Mouse (Mus musculus) liver, embryonic 13.5 days (tissue): ENCODE results near the gene Palmd. TPM values are rescaled to one million over a fixed set of nuclear protein-coding genes. Genes with fewer than 3 reads are reported as not detected.

ENCODE experiments used
- ATAC-seq: fragments of 200-750 bp; cut with Nextera tagmentation; 2 replicates; pipeline ENCODE4 v1.8.0; 2017; ENCODE audit warnings: low read depth, mild to moderate bottlenecking, moderate number of reproducible peaks, moderate library complexity
- DNase-seq: peaks from one replicate; pipeline ENCODE4 v3.0.0; 2022
- H3K27ac ChIP-seq: fragments of 300-500 bp; sonication (generic); 2 replicates; pipeline ENCODE4 v1.5.1; 2015; ENCODE audit warnings: moderate library complexity, mild to moderate bottlenecking, inconsistent platforms
- H3K27me3 ChIP-seq: fragments of 300-500 bp; sonication (generic); 2 replicates; pipeline ENCODE4 v1.6.1; 2015; ENCODE audit warnings: mild to moderate bottlenecking, inconsistent platforms
- H3K36me3 ChIP-seq: fragments of 300-500 bp; sonication (generic); 2 replicates; pipeline ENCODE4 v1.6.1; 2015; ENCODE audit warnings: mild to moderate bottlenecking, inconsistent platforms
- H3K4me1 ChIP-seq: fragments of 300-500 bp; sonication (generic); replicated peaks from 2 replicates; pipeline ENCODE4 v1.6.1; 2015; ENCODE audit warnings: inconsistent platforms
- H3K4me2 ChIP-seq: fragments of 300-500 bp; sonication (generic); 2 replicates; pipeline ENCODE4 v1.6.1; 2015; ENCODE audit warnings: inconsistent platforms, mild to moderate bottlenecking, moderate library complexity
- H3K4me3 ChIP-seq: fragments of 300-500 bp; sonication (generic); replicated peaks from 2 replicates; pipeline ENCODE4 v1.5.1; 2015; ENCODE audit warnings: mild to moderate bottlenecking, inconsistent platforms
- H3K9ac ChIP-seq: fragments of 300-500 bp; sonication (generic); 2 replicates; pipeline ENCODE4 v1.6.1; 2015; ENCODE audit warnings: mild to moderate bottlenecking, inconsistent platforms
- H3K9me3 ChIP-seq: fragments of 300-500 bp; sonication (generic); replicated peaks from 2 replicates; pipeline ENCODE4 v1.6.1; 2016; ENCODE audit warnings: inconsistent platforms
- WGBS: fragments of 180-500 bp; shearing (Covaris S2); methylation state at CpG from one replicate; pipeline ENCODE4 v1.1.7; 2015; ENCODE audit not compliant: insufficient replicate concordance; 5-methylcytosine and 5-hydroxymethylcytosine counted together
- polyA plus RNA-seq: library from polyadenylated mRNA; unstranded; fragments of >200 nt; fragmentation: Nextera tagmentation; extraction: Ambion mirVana; gene quantifications from 2 replicates; pipeline ENCODE4 v1.2.1, GENCODE M21; 2015

Palmd gene
- polyA plus RNA-seq, 1 experiment from 2014 or later: 3.2 TPM

- Histone ChIP-seq H3K9me3 (no peaks in the 10 kb centered on the region), H3K4me1 (0 out of 2 replicates have a peak, but pooled peaks cover 3% of the 10 kb centered on the region), H3K9ac (no peak overlapping the region), H3K4me2 (no peak overlapping the region), H3K4me3 (no peak overlapping the region), H3K36me3 (no peaks in the 10 kb centered on the region), H3K27ac (no peak overlapping the region), H3K27me3 (no peaks in the 10 kb centered on the region)
- DNase-seq (no peak), ATAC-seq (no peak)
- WGBS: 58% methylated on average over 6 of the region's 6 CpGs
Measured at GRCm38 (mm10) chr3:116955061-116955460, 13.7 kb downstream of the Palmd start.

- Histone ChIP-seq H3K36me3 (no peaks in the 10 kb centered on the region), H3K27me3 (no peaks in the 10 kb centered on the region), H3K9ac (no peak overlapping the region), H3K4me1 (0 out of 2 replicates have a peak, but pooled peaks cover 3% of the 10 kb centered on the region), H3K27ac (no peak overlapping the region), H3K4me2 (no peak overlapping the region), H3K9me3 (no peaks in the 10 kb centered on the region), H3K4me3 (no peak overlapping the region)
- no peak for ATAC-seq
- DNase-seq: no peak
- WGBS: 56% methylated on average over 6 of the region's 6 CpGs
Measured at GRCm38 (mm10) chr3:116953366-116953765, 15.4 kb downstream of the Palmd start.

GRCm38 (mm10) chr3:116952242-116952899 is 16.4 kb downstream of the Palmd start:
- Histone ChIP-seq H3K9me3 (no peaks in the 10 kb centered on the region), H3K9ac (no peak overlapping the region), H3K27ac (no peak overlapping the region), H3K4me2 (no peak overlapping the region), H3K4me1 (0 out of 2 replicates have a peak, but pooled peaks cover 3% of the 10 kb centered on the region), H3K4me3 (no peak overlapping the region), H3K27me3 (no peaks in the 10 kb centered on the region), H3K36me3 (no peaks in the 10 kb centered on the region)
- no peak for DNase-seq
- 64% methylated on average over 8 of the region's 8 CpGs for whole genome bisulfite sequencing
- ATAC-seq: no peak

- WGBS: 68% methylated on average over 3 of the region's 3 CpGs
Measured at GRCm38 (mm10) chr3:116951489-116951888, 17.3 kb downstream of the Palmd start.

GRCm38 (mm10) chr3:116950665-116951115 is 18.1 kb downstream of the Palmd start:
- no peak overlapping the region for H3K27ac ChIP-seq

More at GRCm38 (mm10) chr3:116951489-116951888, 17.3 kb downstream of the Palmd start:
- Histone ChIP-seq H3K4me3 (no peak overlapping the region), H3K27me3 (no peaks in the 10 kb centered on the region), H3K9me3 (no peaks in the 10 kb centered on the region), H3K4me2 (no peak overlapping the region), H3K4me1 (0 out of 2 replicates have a peak, but pooled peaks cover 3% of the 10 kb centered on the region), H3K9ac (no peak overlapping the region), H3K27ac (no peak overlapping the region), H3K36me3 (no peaks in the 10 kb centered on the region)
- no peak for ATAC-seq
- no peak for DNase-seq

GRCm38 (mm10) chr3:116946476-116946875 is 22.3 kb downstream of the Palmd start:
- DNase-seq (no peak), ATAC-seq (no peak)
- Histone ChIP-seq H3K4me3 (no peak overlapping the region), H3K4me2 (no peak overlapping the region), H3K9ac (no peak overlapping the region), H3K27ac (no peak overlapping the region), H3K27me3 (no peaks in the 10 kb centered on the region), H3K36me3 (no peaks in the 10 kb centered on the region), H3K4me1 (no peaks in the 10 kb centered on the region), H3K9me3 (no peaks in the 10 kb centered on the region)
- WGBS: 51% methylated on average over 4 of the region's 4 CpGs

More at GRCm38 (mm10) chr3:116950665-116951115, 18.1 kb downstream of the Palmd start:
- WGBS: 57% methylated on average over 6 of the region's 6 CpGs
- Histone ChIP-seq H3K27me3 (no peaks in the 10 kb centered on the region), H3K36me3 (no peaks in the 10 kb centered on the region), H3K9me3 (no peaks in the 10 kb centered on the region), H3K9ac (no peak overlapping the region), H3K4me3 (no peak overlapping the region), H3K4me2 (no peak overlapping the region), H3K4me1 (0 out of 2 replicates have a peak, but pooled peaks cover 3% of the 10 kb centered on the region)
- DNase-seq (no peak), ATAC-seq (no peak)

- Histone ChIP-seq H3K4me3 (no peak overlapping the region), H3K36me3 (no peaks in the 10 kb centered on the region), H3K27me3 (no peaks in the 10 kb centered on the region), H3K27ac (no peak overlapping the region), H3K9me3 (no peaks in the 10 kb centered on the region), H3K4me2 (no peak overlapping the region), H3K9ac (no peak overlapping the region), H3K4me1 (no peaks in the 10 kb centered on the region)
- WGBS: 59% methylated on average over 4 of the region's 4 CpGs
- ATAC-seq (no peak), DNase-seq (no peak)
Measured at GRCm38 (mm10) chr3:116943422-116943821, 25.4 kb downstream of the Palmd start.

- H3K27me3 ChIP-seq: no peaks in the 10 kb centered on the region
- ATAC-seq (no peak), DNase-seq (no peak)
- no peaks in the 10 kb centered on the region for H3K36me3 ChIP-seq
- H3K27ac ChIP-seq: no peak overlapping the region
- no peak overlapping the region for H3K9ac ChIP-seq
- H3K9me3 ChIP-seq: no peaks in the 10 kb centered on the region
- no peaks in the 10 kb centered on the region for H3K4me1 ChIP-seq
- H3K4me2 ChIP-seq: no peak overlapping the region
- no peak overlapping the region for H3K4me3 ChIP-seq
- WGBS: 59% methylated on average over 6 of the region's 6 CpGs
Measured at GRCm38 (mm10) chr3:116942751-116943150, 26.0 kb downstream of the Palmd start.

GRCm38 (mm10) chr3:116941559-116942117 is 27.1 kb downstream of the Palmd start:
- no peak overlapping the region for H3K4me2 ChIP-seq
- H3K4me3 ChIP-seq: no peak overlapping the region
- no peak overlapping the region for H3K9ac ChIP-seq
- 69% methylated on average over 1 of the region's 1 CpGs for WGBS
- no peaks in the 10 kb centered on the region for H3K27me3 ChIP-seq
- no peak overlapping the region for H3K27ac ChIP-seq
- H3K36me3 ChIP-seq: no peaks in the 10 kb centered on the region
- DNase-seq (no peak), ATAC-seq (0 out of 2 replicates have a peak, but pooled peaks have one; percentile 34)
- no peaks in the 10 kb centered on the region for H3K4me1 ChIP-seq
- H3K9me3 ChIP-seq: no peaks in the 10 kb centered on the region

GRCm38 (mm10) chr3:116940804-116941558 is 27.8 kb downstream of the Palmd start:
- no peak for DNase-seq

GRCm38 (mm10) chr3:116936934-116937691 is 31.7 kb downstream of the Palmd start:
- no peaks in the 10 kb centered on the region for H3K4me1 ChIP-seq
- no peak overlapping the region for H3K4me2 ChIP-seq
- no peaks in the 10 kb centered on the region for H3K36me3 ChIP-seq
- no peaks in the 10 kb centered on the region for H3K27me3 ChIP-seq
- ATAC-seq (no peak), DNase-seq (no peak)
- no peak overlapping the region for H3K27ac ChIP-seq
- no peak overlapping the region for H3K4me3 ChIP-seq
- 57% methylated on average over 4 of the region's 4 CpGs for WGBS
- H3K9me3 ChIP-seq: no peaks in the 10 kb centered on the region
- H3K9ac ChIP-seq: no peak overlapping the region

More at GRCm38 (mm10) chr3:116940804-116941558, 27.8 kb downstream of the Palmd start:
- Histone ChIP-seq H3K9me3 (no peaks in the 10 kb centered on the region), H3K27ac (no peak overlapping the region), H3K4me3 (no peak overlapping the region), H3K4me2 (no peak overlapping the region), H3K36me3 (no peaks in the 10 kb centered on the region), H3K4me1 (no peaks in the 10 kb centered on the region), H3K9ac (no peak overlapping the region), H3K27me3 (no peaks in the 10 kb centered on the region)
- no peak for ATAC-seq
- WGBS: 65% methylated on average over 10 of the region's 10 CpGs
